Mouse (Mus musculus) large intestine, adult 2 months (tissue): ENCODE results near the gene Ablim2. TPM values are rescaled to one million over a fixed set of nuclear protein-coding genes. Genes with fewer than 3 reads are reported as not detected.

ENCODE experiments used
- DNase-seq: peaks from one replicate; pipeline ENCODE4 v3.0.0-alpha.2; 2012; ENCODE audit warnings: low read depth, low spot score
- WGBS: fragments of 180-500 bp; shearing (Covaris S2); methylation state at CpG from one replicate; pipeline ENCODE4 v1.1.7; 2018; 5-methylcytosine and 5-hydroxymethylcytosine counted together
- polyA plus RNA-seq: library from polyadenylated mRNA; depleted of rRNA; stranded (reverse); fragments of >200 nt; gene quantifications from 2 replicates; pipeline ENCODE4 v1.2.3, GENCODE M21; 2012

Ablim2 gene
- polyA plus RNA-seq, 1 experiment: 6.9 TPM

- DNase-seq: peak; percentile 97
- 26% methylated on average over 20 of the region's 20 CpGs for WGBS
Observed at GRCm38 (mm10) chr5:35737231-35737901, 20.3 kb upstream of the Ablim2 start.

GRCm38 (mm10) chr5:35739005-35739404 lies 18.7 kb upstream of the Ablim2 start:
- WGBS: 59% methylated on average over 2 of the region's 2 CpGs

GRCm38 (mm10) chr5:35739536-35740278 lies 18.0 kb upstream of the Ablim2 start, which contains the start of gene Sh3tc1:
Gene Sh3tc1, minus strand, starts transcription at chr5:35739987.
- 23% methylated on average over 10 of the region's 10 CpGs for WGBS
- DNase-seq: no peak

More at GRCm38 (mm10) chr5:35739005-35739404, 18.7 kb upstream of the Ablim2 start:
- no peak for DNase-seq

GRCm38 (mm10) chr5:35740716-35741115 lies 17.0 kb upstream of the Ablim2 start:
- DNase-seq: no peak
- 50% methylated on average over 10 of the region's 10 CpGs for WGBS

- 70% methylated on average over 13 of the region's 13 CpGs for WGBS
- no peak for DNase-seq
Observed at GRCm38 (mm10) chr5:35741225-35741820, 16.4 kb upstream of the Ablim2 start.

GRCm38 (mm10) chr5:35743238-35743951 lies 14.3 kb upstream of the Ablim2 start:
- 43% methylated on average over 8 of the region's 8 CpGs for WGBS
- DNase-seq: no peak

- WGBS: 82% methylated on average over 7 of the region's 7 CpGs
- no peak for DNase-seq
Observed at GRCm38 (mm10) chr5:35743990-35744722, 13.5 kb upstream of the Ablim2 start.

- WGBS: 89% methylated on average over 5 of the region's 5 CpGs
- DNase-seq: no peak
Observed at GRCm38 (mm10) chr5:35745406-35745805, 12.3 kb upstream of the Ablim2 start.

- no peak for DNase-seq
- whole genome bisulfite sequencing: 22% methylated on average over 4 of the region's 4 CpGs
Observed at GRCm38 (mm10) chr5:35746910-35747309, 10.8 kb upstream of the Ablim2 start.

GRCm38 (mm10) chr5:35749416-35749815 lies 8.3 kb upstream of the Ablim2 start:
- 48% methylated on average over 3 of the region's 3 CpGs for WGBS

GRCm38 (mm10) chr5:35750026-35750425 lies 7.7 kb upstream of the Ablim2 start:
- WGBS: 84% methylated on average over 1 of the region's 1 CpGs
- DNase-seq: no peak

More at GRCm38 (mm10) chr5:35749416-35749815, 8.3 kb upstream of the Ablim2 start:
- DNase-seq: no peak

- DNase-seq: no peak
- 77% methylated on average over 7 of the region's 7 CpGs for WGBS
Observed at GRCm38 (mm10) chr5:35751016-35751415, 6.7 kb upstream of the Ablim2 start.

GRCm38 (mm10) chr5:35755131-35755733 lies 2.4 kb upstream of the Ablim2 start:
- peak; percentile 60 for DNase-seq
- WGBS: 22% methylated on average over 5 of the region's 5 CpGs

GRCm38 (mm10) chr5:35756020-35756419 lies 1.7 kb upstream of the Ablim2 start:
- no peak for DNase-seq
- 81% methylated on average over 4 of the region's 4 CpGs for WGBS

GRCm38 (mm10) chr5:35756997-35757638 lies 562 bp upstream of the Ablim2 start:
- DNase-seq: peak; percentile 61
- 6% methylated on average over 26 of the region's 26 CpGs for WGBS

- no peak for DNase-seq
- WGBS: 3% methylated on average over 40 of the region's 40 CpGs
Observed at GRCm38 (mm10) chr5:35758081-35759053, 687 bp downstream of the Ablim2 start.

GRCm38 (mm10) chr5:35761323-35761722 lies 3.6 kb downstream of the Ablim2 start:
- DNase-seq: no peak
- WGBS: 55% methylated on average over 5 of the region's 5 CpGs
